Comparison of ENCODE assay signal across 8 mouse cellular contexts in the genomic region with DNA sequence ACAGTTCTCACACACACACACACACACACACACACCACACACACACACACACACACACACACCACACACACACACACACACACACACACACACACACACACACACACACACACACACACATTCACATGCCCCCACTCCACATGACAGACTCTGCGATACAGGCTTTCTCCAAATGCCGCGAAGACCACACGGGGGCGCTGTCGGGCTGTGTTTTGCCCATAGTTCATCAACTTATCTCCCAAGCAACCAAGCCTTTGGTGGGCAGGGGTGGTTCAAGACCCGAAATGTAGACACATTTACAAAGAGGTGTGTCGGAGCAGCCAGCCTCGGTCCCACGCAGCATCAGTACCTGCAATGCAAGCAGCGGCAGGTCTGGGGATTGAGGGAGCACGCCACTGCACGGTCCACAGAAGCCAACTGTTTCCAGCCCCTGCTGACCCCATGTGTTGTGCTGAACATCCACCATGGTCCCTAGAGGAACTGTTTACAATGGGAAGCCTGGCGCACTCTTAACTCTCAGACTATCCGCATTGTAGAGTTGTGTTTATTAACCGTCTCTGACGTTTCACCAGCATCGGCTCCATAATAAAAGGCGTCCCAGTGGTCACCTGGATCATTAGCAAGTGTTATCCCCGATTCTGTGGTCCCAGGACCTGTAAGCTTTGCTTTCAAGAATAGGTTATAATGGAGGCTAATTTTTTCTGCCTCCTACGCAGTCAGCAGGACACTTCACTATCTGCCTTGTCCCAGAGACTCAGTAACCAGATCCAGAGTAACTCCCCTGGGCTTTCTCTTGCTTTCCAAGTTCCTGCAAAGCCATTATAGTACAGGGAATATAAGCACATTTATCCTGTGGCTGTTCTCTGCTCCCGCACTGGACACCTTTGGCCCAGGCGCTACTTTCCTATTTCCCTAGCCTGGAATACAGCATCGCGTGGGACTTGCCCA. TPM values are rescaled to one million over a fixed set of nuclear protein-coding genes. Genes with fewer than 3 reads are reported as not detected.
DNase-seq lines count a peak whose midpoint lies in the region; ATAC-seq and TF ChIP-seq lines count a peak whose summit lies in the region.

No protein-coding gene starts in this region.

- no peaks in the 10 kb centered on the region for H3K27me3 ChIP-seq in forebrain, embryonic 11.5 days (ENCODE audit: control insufficient read depth, insufficient read depth, low read length)
- H3K27me3 ChIP-seq in heart, postnatal 0 days (ENCODE audit: control insufficient read depth, insufficient read depth, low read length): no peaks in the 10 kb centered on the region
- no peaks in the 10 kb centered on the region for H3K27me3 ChIP-seq in lung, postnatal 0 days (replicated peaks; ENCODE audit: insufficient read depth, low read length)

- H3K27ac ChIP-seq in ES-E14 (ENCODE audit: insufficient read depth, low read depth, low read length, poor library complexity, severe bottlenecking): no peak overlapping the region
- H3K27ac ChIP-seq in forebrain, embryonic 11.5 days (ENCODE audit: low read depth, low read length): no peak overlapping the region
- H3K27ac ChIP-seq in heart, postnatal 0 days (ENCODE audit: low read depth): peak overlapping the region; percentile 61
- no peak overlapping the region for H3K27ac ChIP-seq in lung, postnatal 0 days (ENCODE audit: low read length)

- TF ChIP-seq CTCF in heart, postnatal 0 days (IDR thresholded peaks at IDR 0.05; ENCODE audit: low read depth): peak; percentile 88
- TF ChIP-seq CTCF in lung, postnatal 0 days (IDR thresholded peaks at IDR 0.05): peak; percentile 90

- in situ Hi-C loops in ES-E14 (cut with MboI; ENCODE audit: low sequenced_read_pairs in 2 of 2, unreplicated experiment in 2 of 2): no loop called here

- 34% methylated on average over 25 of the region's 25 CpGs for WGBS in forebrain, embryonic 11.5 days
- 24% methylated on average over 25 of the region's 25 CpGs for WGBS in heart, postnatal 0 days
- WGBS in lung, postnatal 0 days: 29% methylated on average over 25 of the region's 25 CpGs

- H3K36me3 ChIP-seq in ES-E14 (ENCODE audit: control insufficient read depth, insufficient read depth, low read length, poor library complexity, severe bottlenecking): no peaks in the 10 kb centered on the region
- H3K36me3 ChIP-seq in forebrain, embryonic 11.5 days (ENCODE audit: control insufficient read depth, insufficient read depth, low read length): no peaks in the 10 kb centered on the region
- H3K36me3 ChIP-seq in heart, postnatal 0 days (replicated peaks; ENCODE audit: control insufficient read depth, insufficient read depth, low read length): no peaks in the 10 kb centered on the region
- no peaks in the 10 kb centered on the region for H3K36me3 ChIP-seq in lung, postnatal 0 days (ENCODE audit: insufficient read depth, low read length)

- no peaks in the 10 kb centered on the region for H3K9me3 ChIP-seq in ES-E14 (ENCODE audit: control insufficient read depth, insufficient read depth, low read depth, low read length)
- no peaks in the 10 kb centered on the region for H3K9me3 ChIP-seq in forebrain, embryonic 11.5 days (ENCODE audit: control insufficient read depth, low read length)
- no peaks in the 10 kb centered on the region; the same call in 1 of the 2 replicates for H3K9me3 ChIP-seq in heart, postnatal 0 days (replicated peaks; ENCODE audit: control insufficient read depth, low read length)
- no peaks in the 10 kb centered on the region for H3K9me3 ChIP-seq in lung, postnatal 0 days (ENCODE audit: low read length)

- peak overlapping the region; percentile 45 to 50 for H3K4me3 ChIP-seq in ES-E14 (ENCODE audit: insufficient read depth in 1 of 2, low read depth in 1 of 2, low read length in 2 of 2, poor library complexity in 1 of 2, severe bottlenecking in 1 of 2)
- 0 out of 2 replicates have a peak overlapping the region, but pooled peaks have one; percentile 10 for H3K4me3 ChIP-seq in forebrain, embryonic 11.5 days (ENCODE audit: low read depth, low read length)
- peak overlapping the region; percentile 26 for H3K4me3 ChIP-seq in heart, postnatal 0 days (ENCODE audit: low read depth, low read length)
- H3K4me3 ChIP-seq in lung, postnatal 0 days (ENCODE audit: low read depth, low read length): peak overlapping the region; percentile 8; the same call in 1 of the 2 replicates

- peak; percentile 86 for DNase-seq in ES-E14 (ENCODE audit: low read depth, low spot score)
- peak; percentile 62 for DNase-seq in c-Kit-negative CD71-positive TER-119-positive erythroid progenitor cells, embryonic 14.5 days (ENCODE audit: low read depth, low spot score)
- peak; percentile 90 for DNase-seq in forebrain, embryonic 11.5 days (ENCODE audit: low spot score)
- DNase-seq in heart, postnatal 0 days (ENCODE audit: low spot score): peak; percentile 56
- peak; percentile 38 to 65 for DNase-seq in layer of hippocampus, adult 8-10 months (ENCODE audit: low spot score in 2 of 2)
- peak; percentile 76 for DNase-seq in lung, postnatal 0 days (ENCODE audit: low spot score)
- DNase-seq in ovary, postnatal 14 days (ENCODE audit: low spot score): peak; percentile 55
- peak; percentile 90 for DNase-seq in thymus, postnatal 14 days

- H3K9ac ChIP-seq in ES-E14 (ENCODE audit: insufficient read depth, low read depth, low read length, poor library complexity, severe bottlenecking): peak overlapping the region; percentile 64; the same call in 1 of the 2 replicates
- H3K9ac ChIP-seq in forebrain, embryonic 11.5 days (ENCODE audit: low read length): no peak overlapping the region
- H3K9ac ChIP-seq in heart, postnatal 0 days (replicated peaks; ENCODE audit: low read depth, low read length): no peak overlapping the region
- H3K9ac ChIP-seq in lung, postnatal 0 days (replicated peaks; ENCODE audit: low read depth): no peak overlapping the region

- no peak for TF ChIP-seq EP300 in heart, postnatal 0 days (IDR thresholded peaks at IDR 0.05; ENCODE audit: low read depth)
- no peak for TF ChIP-seq EP300 in lung, postnatal 0 days (IDR thresholded peaks at IDR 0.05)

- H3K4me2 ChIP-seq in forebrain, embryonic 11.5 days (ENCODE audit: low read depth, low read length, severe bottlenecking): peak overlapping the region; percentile 19
- H3K4me2 ChIP-seq in heart, postnatal 0 days (ENCODE audit: low read depth, low read length): peak overlapping the region; percentile 58
- peak overlapping the region; percentile 48 for H3K4me2 ChIP-seq in lung, postnatal 0 days (replicated peaks; ENCODE audit: low read depth, low read length)

- ATAC-seq in forebrain, embryonic 11.5 days (replicated peaks; ENCODE audit: low FRiP score): no peak; the same call in 1 of the 2 replicates
- ATAC-seq in heart, postnatal 0 days (ENCODE audit: insufficient read depth, low read depth): 0 out of 2 replicates have a peak, but pooled peaks have one; percentile 28
- ATAC-seq in lung, postnatal 0 days: no peak

- H3K4me1 ChIP-seq in ES-E14 (ENCODE audit: control insufficient read depth in 2 of 2, insufficient read depth in 2 of 2, low read length in 2 of 2, poor library complexity in 1 of 2): peaks cover 0 to 8% of the 10 kb centered on the region in 2 experiments; a peak in 1 of 4 replicates
- H3K4me1 ChIP-seq in forebrain, embryonic 11.5 days (replicated peaks; ENCODE audit: control insufficient read depth, insufficient read depth, low read length): no peaks in the 10 kb centered on the region; the same call in 1 of the 2 replicates
- peaks cover 9% of the 10 kb centered on the region for H3K4me1 ChIP-seq in heart, postnatal 0 days (ENCODE audit: control insufficient read depth, insufficient read depth)
- 0 out of 2 replicates have a peak, but pooled peaks cover 3% of the 10 kb centered on the region for H3K4me1 ChIP-seq in lung, postnatal 0 days (ENCODE audit: insufficient read depth, low read depth, low read length)

RNA-seq across cellular contexts. Expression of gene Olfr279, which starts 18.5 kb away (rescaled TPM):
- total RNA-seq in ES-E14 (2012; rRNA removed): 0.04 TPM in 1 of 2 replicates, not detected in the other
- polyA plus RNA-seq in forebrain, embryonic 11.5 days (2014; fragmentation: Nextera tagmentation; extraction: Ambion mirVana): not detected in 2 replicates
- not detected in 2 replicates for total RNA-seq in heart, postnatal 0 days (2014; rRNA removed; ENCODE audit: low replicate concordance)
- not detected in 2 replicates for polyA plus RNA-seq in heart, postnatal 0 days (2015; fragmentation: Nextera tagmentation; extraction: Ambion mirVana)
- not detected for total RNA-seq in layer of hippocampus, adult 8-10 months (2022)
- not detected in 2 replicates for polyA plus RNA-seq in lung, postnatal 0 days (2015; fragmentation: Nextera tagmentation; extraction: Ambion mirVana)

RNA-seq across cellular contexts. Expression of gene Kansl2, which starts 23.4 kb away (rescaled TPM):
- total RNA-seq in ES-E14 (2012; rRNA removed): 95.0 and 111 TPM in 2 replicates
- 138 and 152 TPM in 2 replicates for polyA plus RNA-seq in forebrain, embryonic 11.5 days (2014; fragmentation: Nextera tagmentation; extraction: Ambion mirVana)
- total RNA-seq in heart, postnatal 0 days (2014; rRNA removed; ENCODE audit: low replicate concordance): 58.7 and 62.3 TPM in 2 replicates
- polyA plus RNA-seq in heart, postnatal 0 days (2015; fragmentation: Nextera tagmentation; extraction: Ambion mirVana): 60.7 and 73.1 TPM in 2 replicates
- 10 to 100 TPM; 54.1 to 60.0 (median 57.2) TPM for total RNA-seq in layer of hippocampus, adult 8-10 months (2022)
- polyA plus RNA-seq in lung, postnatal 0 days (2015; fragmentation: Nextera tagmentation; extraction: Ambion mirVana): 50.4 and 56.0 TPM in 2 replicates

RNA-seq across cellular contexts. Expression of gene Lalba, which starts 28.2 kb away (rescaled TPM):
- not detected in 2 replicates for total RNA-seq in ES-E14 (2012; rRNA removed)
- polyA plus RNA-seq in forebrain, embryonic 11.5 days (2014; fragmentation: Nextera tagmentation; extraction: Ambion mirVana): 0.25 TPM in 1 of 2 replicates, not detected in the other
- not detected in 2 replicates for total RNA-seq in heart, postnatal 0 days (2014; rRNA removed; ENCODE audit: low replicate concordance)
- 0.26 and 0.36 TPM in 2 replicates for polyA plus RNA-seq in heart, postnatal 0 days (2015; fragmentation: Nextera tagmentation; extraction: Ambion mirVana)
- total RNA-seq in layer of hippocampus, adult 8-10 months (2022): not detected
- polyA plus RNA-seq in lung, postnatal 0 days (2015; fragmentation: Nextera tagmentation; extraction: Ambion mirVana): 0.31 and 3.3 TPM in 2 replicates

RNA-seq across cellular contexts. Expression of gene OR5BS1P, which starts 41.0 kb away (rescaled TPM):
- total RNA-seq in ES-E14 (2012; rRNA removed): not detected in 2 replicates
- polyA plus RNA-seq in forebrain, embryonic 11.5 days (2014; fragmentation: Nextera tagmentation; extraction: Ambion mirVana): not detected in 2 replicates
- total RNA-seq in heart, postnatal 0 days (2014; rRNA removed; ENCODE audit: low replicate concordance): not detected in 2 replicates
- not detected in 2 replicates for polyA plus RNA-seq in heart, postnatal 0 days (2015; fragmentation: Nextera tagmentation; extraction: Ambion mirVana)
- total RNA-seq in layer of hippocampus, adult 8-10 months (2022): not detected
- polyA plus RNA-seq in lung, postnatal 0 days (2015; fragmentation: Nextera tagmentation; extraction: Ambion mirVana): not detected in 2 replicates

RNA-seq across cellular contexts. Expression of gene Olfr281, which starts 58.3 kb away (rescaled TPM):
- total RNA-seq in ES-E14 (2012; rRNA removed): not detected in 2 replicates
- not detected in 2 replicates for polyA plus RNA-seq in forebrain, embryonic 11.5 days (2014; fragmentation: Nextera tagmentation; extraction: Ambion mirVana)
- total RNA-seq in heart, postnatal 0 days (2014; rRNA removed; ENCODE audit: low replicate concordance): not detected in 2 replicates
- not detected in 2 replicates for polyA plus RNA-seq in heart, postnatal 0 days (2015; fragmentation: Nextera tagmentation; extraction: Ambion mirVana)
- total RNA-seq in layer of hippocampus, adult 8-10 months (2022): not detected
- not detected in 2 replicates for polyA plus RNA-seq in lung, postnatal 0 days (2015; fragmentation: Nextera tagmentation; extraction: Ambion mirVana)
